Comparison of ENCODE assay signal across 8 mouse cellular contexts in genomic region chr2:26444946-26445665, GRCm38 (mm10). TPM values are rescaled to one million over a fixed set of nuclear protein-coding genes. Genes with fewer than 3 reads are reported as not detected.
DNase-seq lines count a peak whose midpoint lies in the region; ATAC-seq and TF ChIP-seq lines count a peak whose summit lies in the region.

Gene Sec16a (minus strand): TSS chr2:26445216.

- WGBS in hindbrain, postnatal 0 days, result 1% methylated on average over 61 of the region's 61 CpGs

- DNase-seq in ZHBTc4 (ENCODE audit: low read depth, low spot score), result peak; percentile 100
- peak; percentile 100 for DNase-seq in gastrocnemius, adult 2 months
- DNase-seq in hindbrain, postnatal 0 days (ENCODE audit: low spot score), result peak; percentile 100
- peak; percentile 98 to 100 for DNase-seq in left cerebral cortex, adult 2 months (ENCODE audit: extremely low spot score in 1 of 2, low spot score in 2 of 2)
- peak; percentile 98 to 99 for DNase-seq in right cerebral cortex, adult 2 months (ENCODE audit: low spot score in 2 of 2)
- DNase-seq in urinary bladder, postnatal 14 days (ENCODE audit: low spot score), result peak; percentile 100

- H3K4me2 ChIP-seq in hindbrain, postnatal 0 days (ENCODE audit: low read depth, low read length), result peak within 1 kb of the TSS; percentile 97

- H3K9ac ChIP-seq in hindbrain, postnatal 0 days (replicated peaks; ENCODE audit: low read length), result peak within 1 kb of the TSS; percentile 90

- peak; percentile 74 for ATAC-seq in common myeloid progenitor, adult 5-6 weeks (replicated peaks; ENCODE audit: low read depth, poor library complexity, severe bottlenecking)
- ATAC-seq in hindbrain, postnatal 0 days, result peak; percentile 95
- ATAC-seq in megakaryocyte, adult 5-6 weeks (ENCODE audit: poor library complexity, severe bottlenecking), result peak; percentile 78

- peak; percentile 23; the same call in 1 of the 2 replicates for TF ChIP-seq CTCF in gastrocnemius, adult 2 months (IDR thresholded peaks at IDR 0.05)
- TF ChIP-seq CTCF in hindbrain, postnatal 0 days (IDR thresholded peaks at IDR 0.05; ENCODE audit: low read depth), result peak; percentile 25
- no peak for TF ChIP-seq CTCF in left cerebral cortex, adult 2 months (IDR thresholded peaks at IDR 0.05)

- H3K27ac ChIP-seq in gastrocnemius, adult 2 months, result peak within 1 kb of the TSS; percentile 99
- H3K27ac ChIP-seq in hindbrain, postnatal 0 days, result peak within 1 kb of the TSS; percentile 92
- peak within 1 kb of the TSS; percentile 91 for H3K27ac ChIP-seq in left cerebral cortex, adult 2 months

- intact Hi-C loops in gastrocnemius, adult 2 months (cut with DNase I), result loop anchor here (5.0 kb wide), 2 partner anchors 38 to 457 kb away; partner anchors contain the start of genes Inpp5e and Surf6
- intact Hi-C loops in left cerebral cortex, adult 2 months (cut with DNase I), result loop anchor here (5.0 kb wide), 2 partner anchors 192 to 457 kb away; partner anchors contain the start of gene Surf6

- H3K36me3 ChIP-seq in hindbrain, postnatal 0 days (ENCODE audit: insufficient read depth, low read length), result peaks cover 16% of the 10 kb centered on the region

- peak within 1 kb of the TSS; percentile 96 for H3K4me3 ChIP-seq in gastrocnemius, adult 2 months
- peak within 1 kb of the TSS; percentile 82 for H3K4me3 ChIP-seq in hindbrain, postnatal 0 days (ENCODE audit: low read length)
- peak within 1 kb of the TSS; percentile 86 for H3K4me3 ChIP-seq in left cerebral cortex, adult 2 months

- no peaks in the 10 kb centered on the region for H3K27me3 ChIP-seq in hindbrain, postnatal 0 days (ENCODE audit: insufficient read depth, low read length)

- no peaks in the 10 kb centered on the region for H3K9me3 ChIP-seq in hindbrain, postnatal 0 days (ENCODE audit: low read length)

- H3K4me1 ChIP-seq in hindbrain, postnatal 0 days (ENCODE audit: insufficient read depth, low read length), result peaks cover 27% of the 10 kb centered on the region

RNA-seq across cellular contexts. Expression of gene Sec16a, which starts in this region (rescaled TPM):
- 20.1 and 44.2 TPM in 2 replicates for total RNA-seq in common myeloid progenitor, adult 5-6 weeks (2017)
- 10 to 100 TPM; 27.2 to 30.4 TPM for total RNA-seq in gastrocnemius, adult 2 months (2021)
- total RNA-seq in hindbrain, postnatal 0 days (2014; rRNA removed), result 60.9 and 89.2 TPM in 2 replicates
- polyA plus RNA-seq in hindbrain, postnatal 0 days (2015; fragmentation: Nextera tagmentation; extraction: Ambion mirVana), result 9.9 and 10.5 TPM in 2 replicates
- 10 to 100 TPM; 50.6 to 50.9 TPM for total RNA-seq in left cerebral cortex, adult 2 months (2021)
- 41.6 and 43.9 TPM in 2 replicates for total RNA-seq in megakaryocyte, adult 5-6 weeks (2015)
- total RNA-seq in megakaryocyte, adult 5-6 weeks (2017), result 31.1 and 34.6 TPM in 2 replicates

Comparison
In these comparisons a context has a peak if more than half of its experiments do, and no peak if none do; other contexts are left out.
1. Peak in every context shown above with its lines: DNase-seq, ATAC-seq, H3K4me3 ChIP-seq and H3K27ac ChIP-seq.